Mouse (Mus musculus) central nervous system, embryonic 11.5 days (tissue): ENCODE results near the gene Ifi203. TPM values are rescaled to one million over a fixed set of nuclear protein-coding genes. Genes with fewer than 3 reads are reported as not detected.

Experiments
- polyA plus RNA-seq: library from polyadenylated mRNA; depleted of rRNA; stranded (reverse); fragments of >200 nt; gene quantifications from 2 replicates; pipeline ENCODE4 v1.2.3, GENCODE M21; 2012; rRNA removed

Gene Ifi203
- 0.13 and 0.21 TPM in 2 replicates for polyA plus RNA-seq

GRCm38 (mm10) chr1:173941924-173942779 lies at the start of gene Ifi203, which contains the start of gene Mndal:
Ifi203 (minus strand) TSS chr1:173942672.
Mndal (minus strand) TSS chr1:173942491.

GRCm38 (mm10) chr1:173982694-173983305 lies 40.3 kb upstream of the Ifi203 start, which contains the start of gene Ifi202b:
Ifi202b (minus strand) TSS chr1:173982744.

GRCm38 (mm10) chr1:173912548-173913255 lies 29.8 kb downstream of the Ifi203 start, which contains the start of gene Ifi211:
Ifi211 (minus strand) TSS chr1:173913046.

Other genes starting within 250 kb of the Ifi203 start
- 0.54 and 0.88 TPM in 2 replicates for gene Ifi207, start 200.9 kb downstream of the Ifi203 start, polyA plus RNA-seq
- gene Ifi204, start 175.7 kb downstream of the Ifi203 start, polyA plus RNA-seq = 0.83 and 1.1 TPM in 2 replicates
- 0.19 and 0.34 TPM in 2 replicates for gene Ifi211, start 29.6 kb downstream of the Ifi203 start, polyA plus RNA-seq
- gene Mndal, start 181 bp downstream of the Ifi203 start, polyA plus RNA-seq = 0.39 and 0.40 TPM in 2 replicates
- gene Ifi202b, start 40.1 kb upstream of the Ifi203 start, polyA plus RNA-seq = not detected in 2 replicates
- gene Ifi205, start 89.1 kb upstream of the Ifi203 start, polyA plus RNA-seq = 0.05 and 0.09 TPM in 2 replicates
- not detected in 2 replicates for gene Olfr433, start 98.0 kb upstream of the Ifi203 start, polyA plus RNA-seq
- gene Olfr432, start 106.5 kb upstream of the Ifi203 start, polyA plus RNA-seq = 0.04 TPM in 1 of 2 replicates, not detected in the other
- gene Olfr430, start 123.9 kb upstream of the Ifi203 start, polyA plus RNA-seq = not detected in 2 replicates
- not detected in 2 replicates for gene Olfr429, start 141.7 kb upstream of the Ifi203 start, polyA plus RNA-seq
- gene Olfr427, start 154.2 kb upstream of the Ifi203 start, polyA plus RNA-seq = not detected in 2 replicates
- 0.05 and 0.15 TPM in 2 replicates for gene Olfr231, start 178.5 kb upstream of the Ifi203 start, polyA plus RNA-seq
- gene Olfr424, start 188.8 kb upstream of the Ifi203 start, polyA plus RNA-seq = not detected in 2 replicates
- gene Olfr420, start 213.0 kb upstream of the Ifi203 start, polyA plus RNA-seq = not detected in 2 replicates
- 4.9 and 6.0 TPM in 2 replicates for gene Spta1, start 230.1 kb upstream of the Ifi203 start, polyA plus RNA-seq